9 mouse cellular contexts compared by ENCODE assay signal in genomic region chr4:32302668-32303067, GRCm38 (mm10).
DNase-seq lines count a peak whose midpoint lies in the region; ATAC-seq lines count a peak whose summit lies in the region.
"Had no signal": no experiment of that assay in that cellular context is flagged by ENCODE, and none has a peak within 500 bp of the region (broad histone marks: within the 10 kb centered on the region; RNA-seq: fewer than 3 reads in every experiment).

No protein-coding gene starts in this region.

- H3K4me3 ChIP-seq in kidney, embryonic 14.5 days (ENCODE audit: low read length) = no peak overlapping the region
- H3K4me3 ChIP-seq in embryonic facial prominence, embryonic 12.5 days = no peak overlapping the region
- H3K4me3 ChIP-seq in hindbrain, embryonic 16.5 days (ENCODE audit: low read length) = no peak overlapping the region
- no peak overlapping the region for H3K4me3 ChIP-seq in neural tube, embryonic 12.5 days
- H3K4me3 ChIP-seq: erythroblast, embryonic 14.5 days had no signal

- 36% methylated on average over 5 of the region's 5 CpGs for WGBS in kidney, embryonic 14.5 days
- WGBS in embryonic facial prominence, embryonic 12.5 days = 21% methylated on average over 5 of the region's 5 CpGs
- WGBS in hindbrain, embryonic 16.5 days = 40% methylated on average over 5 of the region's 5 CpGs
- 58% methylated on average over 5 of the region's 5 CpGs for WGBS in neural tube, embryonic 12.5 days

- DNase-seq in kidney, adult 18-20 months = no peak
- DNase-seq in cerebellum, postnatal 14 days = no peak
- no peak for DNase-seq in frontal cortex, postnatal 25 days (ENCODE audit: low spot score in 2 of 2)
- DNase-seq in gastrocnemius, postnatal 4 days (ENCODE audit: low spot score in 2 of 2) = no peak

- 0 out of 2 replicates have a peak overlapping the region, but pooled peaks have one; percentile 9 for H3K4me2 ChIP-seq in kidney, embryonic 14.5 days (replicated peaks; ENCODE audit: low read depth, low read length)
- H3K4me2 ChIP-seq in embryonic facial prominence, embryonic 12.5 days (replicated peaks) = peak overlapping the region; percentile 54
- H3K4me2 ChIP-seq in hindbrain, embryonic 16.5 days (ENCODE audit: low read length) = no peak overlapping the region; the same call in 1 of the 2 replicates
- H3K4me2 ChIP-seq in neural tube, embryonic 12.5 days (replicated peaks) = peak overlapping the region; percentile 44

- H3K27ac ChIP-seq in kidney, embryonic 14.5 days (ENCODE audit: low read depth, low read length) = peak overlapping the region; percentile 77; the same call in 1 of the 2 replicates
- peak overlapping the region; percentile 97 for H3K27ac ChIP-seq in embryonic facial prominence, embryonic 12.5 days
- H3K27ac ChIP-seq in hindbrain, embryonic 16.5 days (ENCODE audit: low read depth, low read length) = peak overlapping the region; percentile 80
- H3K27ac ChIP-seq in neural tube, embryonic 12.5 days = peak overlapping the region; percentile 73

- no peak overlapping the region for H3K9ac ChIP-seq in kidney, embryonic 14.5 days (ENCODE audit: low read depth, low read length)
- no peak overlapping the region for H3K9ac ChIP-seq in embryonic facial prominence, embryonic 12.5 days
- peak overlapping the region; percentile 46 for H3K9ac ChIP-seq in hindbrain, embryonic 16.5 days (ENCODE audit: low read depth, low read length)
- no peak overlapping the region for H3K9ac ChIP-seq in neural tube, embryonic 12.5 days

- no peaks in the 10 kb centered on the region for H3K9me3 ChIP-seq in kidney, embryonic 14.5 days (ENCODE audit: control insufficient read depth, low read length)
- H3K9me3 ChIP-seq in embryonic facial prominence, embryonic 12.5 days = no peaks in the 10 kb centered on the region
- H3K9me3 ChIP-seq in hindbrain, embryonic 16.5 days (ENCODE audit: control insufficient read depth, low read length) = no peaks in the 10 kb centered on the region
- H3K9me3 ChIP-seq in neural tube, embryonic 12.5 days = no peaks in the 10 kb centered on the region

- no peaks in the 10 kb centered on the region for H3K36me3 ChIP-seq in kidney, embryonic 14.5 days (ENCODE audit: control insufficient read depth, insufficient read depth, low read length)
- no peaks in the 10 kb centered on the region for H3K36me3 ChIP-seq in embryonic facial prominence, embryonic 12.5 days
- no peaks in the 10 kb centered on the region for H3K36me3 ChIP-seq in hindbrain, embryonic 16.5 days (ENCODE audit: control insufficient read depth, insufficient read depth, low read length)
- peaks cover 5% of the 10 kb centered on the region; the same call in 1 of the 2 replicates for H3K36me3 ChIP-seq in neural tube, embryonic 12.5 days

- peak; percentile 60 for ATAC-seq in kidney, embryonic 14.5 days (ENCODE audit: low FRiP score, low TSS enrichment)
- peak; percentile 75; the same call in 1 of the 2 replicates for ATAC-seq in embryonic facial prominence, embryonic 12.5 days (ENCODE audit: insufficient number of reproducible peaks, insufficient read depth, low FRiP score, low TSS enrichment)
- peak; percentile 44 for ATAC-seq in hindbrain, embryonic 16.5 days
- peak; percentile 30 for ATAC-seq in neural tube, embryonic 12.5 days (ENCODE audit: low FRiP score, low read depth)

- no peaks in the 10 kb centered on the region for H3K27me3 ChIP-seq in kidney, embryonic 14.5 days (ENCODE audit: control insufficient read depth, insufficient read depth, low read length)
- H3K27me3 ChIP-seq in embryonic facial prominence, embryonic 12.5 days = no peaks in the 10 kb centered on the region
- H3K27me3 ChIP-seq in hindbrain, embryonic 16.5 days (replicated peaks; ENCODE audit: control insufficient read depth, insufficient read depth, low read length) = no peaks in the 10 kb centered on the region
- no peaks in the 10 kb centered on the region for H3K27me3 ChIP-seq in neural tube, embryonic 12.5 days (replicated peaks)

- H3K4me1 ChIP-seq in kidney, embryonic 14.5 days (ENCODE audit: control insufficient read depth, insufficient read depth, low read length) = peaks cover 44% of the 10 kb centered on the region
- H3K4me1 ChIP-seq in embryonic facial prominence, embryonic 12.5 days = peaks cover 73% of the 10 kb centered on the region
- H3K4me1 ChIP-seq in hindbrain, embryonic 16.5 days (ENCODE audit: control insufficient read depth, insufficient read depth, low read depth, low read length) = peaks cover 48% of the 10 kb centered on the region
- peaks cover 65% of the 10 kb centered on the region for H3K4me1 ChIP-seq in neural tube, embryonic 12.5 days
